Mouse (Mus musculus) heart, adult 11 months (tissue): ENCODE measurements around the gene Fmnl2.

ENCODE experiments used
- DNase-seq: peaks from one replicate; pipeline ENCODE4 v3.0.0; 2022

Fmnl2 gene

GRCm38 (mm10) chr2:52957771-52958534 is 100.3 kb downstream of the Fmnl2 start:
- DNase-seq, result no peak

- DNase-seq, result peak; percentile 98
Measured at GRCm38 (mm10) chr2:52958535-52959290, 101.1 kb downstream of the Fmnl2 start.

GRCm38 (mm10) chr2:52959291-52959621 is 101.6 kb downstream of the Fmnl2 start:
- peak; percentile 85 for DNase-seq

GRCm38 (mm10) chr2:52959982-52960381 is 102.3 kb downstream of the Fmnl2 start:
- DNase-seq, result no peak

GRCm38 (mm10) chr2:52960697-52961096 is 103.0 kb downstream of the Fmnl2 start:
- DNase-seq, result peak; percentile 92

DNA sequence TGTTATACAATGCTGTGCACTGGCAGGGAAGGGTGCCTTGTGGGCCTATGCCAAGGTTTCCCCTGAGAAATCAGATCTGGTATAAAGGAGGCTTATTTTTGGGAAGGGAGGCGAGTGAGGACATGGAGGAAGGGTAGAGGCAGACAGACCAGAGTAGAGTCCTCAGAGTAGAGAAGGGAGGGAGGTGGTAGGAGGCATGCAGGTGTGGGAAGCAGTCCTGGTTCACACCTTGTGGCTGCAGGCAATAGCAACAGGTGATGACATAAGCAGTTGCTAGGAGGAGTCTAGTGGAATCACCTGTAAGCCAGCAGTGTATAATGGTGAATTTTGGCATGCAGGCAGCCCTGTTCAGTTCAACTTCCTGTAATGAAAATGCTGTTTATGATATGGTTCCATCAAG is 105.8 kb downstream of the Fmnl2 start:
- DNase-seq, result no peak

- DNase-seq, result no peak
Measured at GRCm38 (mm10) chr2:52964386-52964928, 106.8 kb downstream of the Fmnl2 start.

DNA sequence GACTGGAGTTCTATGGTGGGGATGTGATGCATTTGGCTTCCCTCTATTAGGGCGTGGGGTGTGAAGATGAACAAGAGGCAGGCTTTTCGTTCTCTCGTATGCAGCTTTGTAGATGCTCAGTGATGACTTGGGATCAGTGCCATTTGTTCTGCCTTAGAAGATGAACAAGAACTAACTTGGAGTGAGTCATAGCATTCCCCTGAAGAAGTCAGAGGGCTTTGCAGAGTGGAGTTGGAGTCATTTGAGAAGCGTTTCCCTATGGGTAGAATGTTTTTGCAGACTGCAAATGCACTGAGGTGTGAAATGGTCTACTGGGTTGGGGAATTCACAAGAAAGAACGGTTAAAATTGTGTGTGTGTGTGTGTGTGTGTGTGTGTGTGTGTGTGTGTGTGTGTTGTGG is 108.6 kb downstream of the Fmnl2 start:
- no peak for DNase-seq

DNA sequence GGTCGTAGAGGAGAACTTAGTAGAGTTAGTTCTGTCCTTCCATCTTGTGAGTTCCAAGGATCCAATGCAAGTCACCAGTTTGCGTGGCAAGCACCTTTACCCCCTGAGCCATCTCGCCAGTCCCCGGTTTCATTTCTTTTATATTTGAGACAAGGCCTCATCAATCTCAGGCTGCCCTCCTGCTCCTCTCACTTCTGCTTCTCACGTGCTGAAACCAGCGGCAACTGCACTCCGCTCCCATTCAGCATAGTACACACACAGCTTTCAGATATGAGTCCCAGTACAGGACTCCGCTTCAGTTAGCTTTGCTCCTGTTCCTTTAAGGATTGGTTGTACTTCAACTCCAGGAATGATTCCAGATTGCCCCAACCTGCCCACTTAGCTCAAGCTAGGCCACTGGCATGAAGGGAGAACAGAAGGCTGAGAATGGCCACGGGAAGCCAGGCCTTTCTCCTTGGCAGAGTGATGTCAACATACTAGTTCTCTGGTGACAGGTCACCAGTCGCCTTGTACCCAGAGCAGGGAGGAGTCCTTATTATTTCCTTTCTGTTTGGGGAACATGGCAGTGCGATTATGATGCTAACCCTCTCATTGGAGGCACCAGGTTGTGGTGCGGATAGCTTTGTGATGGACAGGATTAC is 109.3 kb downstream of the Fmnl2 start:
- DNase-seq, result peak; percentile 89

DNA sequence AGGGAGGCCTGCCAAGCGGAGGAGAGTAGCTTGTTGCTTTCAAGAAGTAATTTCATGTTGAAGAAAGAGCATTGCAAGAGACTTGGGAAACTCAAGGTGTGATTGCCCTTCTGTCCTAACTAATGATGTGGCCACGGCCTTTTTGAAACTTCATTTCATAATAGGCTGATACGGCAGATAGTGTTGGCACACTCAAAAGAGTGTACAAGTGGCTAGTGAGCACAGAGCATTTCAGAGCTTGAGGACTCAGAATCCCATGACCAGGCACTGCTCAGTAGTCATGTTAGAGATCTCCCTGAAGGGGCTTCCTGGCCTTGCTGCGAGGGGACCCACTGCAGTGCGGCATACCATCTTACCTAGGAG is 109.8 kb downstream of the Fmnl2 start:
- no peak for DNase-seq

DNA sequence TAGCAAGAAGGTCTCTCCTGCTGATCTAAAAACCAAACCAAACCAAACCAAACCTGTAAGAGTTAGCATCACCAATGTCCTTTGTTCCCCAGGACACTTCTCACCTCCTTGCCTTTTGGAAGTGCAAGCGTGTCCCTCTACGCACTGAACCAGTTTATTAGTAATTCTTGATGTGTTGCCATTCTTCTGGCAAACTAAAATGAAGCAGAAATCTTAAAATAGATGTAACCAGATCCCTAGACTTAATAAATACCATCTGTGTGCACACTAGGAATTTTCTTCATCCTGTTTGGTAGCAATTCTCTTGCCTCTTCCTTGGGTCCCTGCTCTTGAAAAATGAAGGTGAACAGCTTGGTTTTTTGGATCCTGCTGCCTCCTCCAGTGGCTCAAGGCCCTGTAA is 111.2 kb downstream of the Fmnl2 start:
- DNase-seq, result no peak

- peak; percentile 71 for DNase-seq
Measured at GRCm38 (mm10) chr2:52974056-52974455, 116.4 kb downstream of the Fmnl2 start.

- peak; percentile 51 for DNase-seq
Measured at GRCm38 (mm10) chr2:52974776-52975175, 117.1 kb downstream of the Fmnl2 start.

DNA sequence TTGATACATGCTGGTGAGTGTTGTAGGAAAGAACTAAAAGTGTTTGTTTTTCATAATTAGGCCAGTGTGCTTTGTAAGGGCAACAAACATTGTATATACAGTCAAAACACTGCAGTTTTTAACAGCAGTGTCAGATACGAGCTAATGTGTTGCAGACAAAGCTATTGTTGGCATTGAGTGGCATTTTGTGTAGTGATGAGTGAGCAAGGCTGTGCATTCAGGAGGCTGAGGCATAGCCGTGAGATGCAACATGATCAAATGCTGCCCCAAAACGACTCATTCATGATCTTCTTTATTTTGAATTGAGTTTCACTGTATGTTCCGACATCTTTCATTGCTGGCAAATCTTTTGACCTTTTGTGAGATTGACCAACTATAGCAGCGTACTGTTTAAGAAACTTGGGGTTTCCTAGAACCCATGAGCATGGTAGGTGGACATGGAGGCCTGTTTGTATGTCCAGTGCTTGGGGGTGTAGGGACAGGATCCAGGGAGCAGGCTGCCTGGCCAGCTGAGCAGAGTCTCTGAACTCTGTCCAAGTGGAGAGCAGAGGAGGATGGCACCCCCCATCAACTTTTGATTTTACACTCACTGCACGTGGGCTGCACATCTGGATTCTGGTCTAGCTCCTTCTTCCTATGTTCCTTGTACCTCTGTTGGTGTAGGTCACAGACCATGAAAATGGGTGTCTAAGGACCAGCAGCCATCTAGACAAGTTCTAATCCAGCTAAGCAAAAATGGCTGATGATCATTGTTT is 120.4 kb downstream of the Fmnl2 start:
- DNase-seq, result peak; percentile 82

GRCm38 (mm10) chr2:52978796-52979195 is 121.1 kb downstream of the Fmnl2 start:
- no peak for DNase-seq

- DNase-seq, result peak; percentile 92
Measured at GRCm38 (mm10) chr2:52979280-52979763, 121.7 kb downstream of the Fmnl2 start.

- DNase-seq, result peak; percentile 66
Measured at GRCm38 (mm10) chr2:52981126-52981525, 123.5 kb downstream of the Fmnl2 start.

- DNase-seq, result peak; percentile 43
Measured at GRCm38 (mm10) chr2:52981595-52981994, 123.9 kb downstream of the Fmnl2 start.

- DNase-seq, result no peak
Measured at GRCm38 (mm10) chr2:52982502-52982901, 124.8 kb downstream of the Fmnl2 start.

GRCm38 (mm10) chr2:52984556-52984955 is 126.9 kb downstream of the Fmnl2 start:
- peak; percentile 18 for DNase-seq

GRCm38 (mm10) chr2:52985167-52985566 is 127.5 kb downstream of the Fmnl2 start:
- DNase-seq, result peak; percentile 95

- no peak for DNase-seq
Measured at GRCm38 (mm10) chr2:52986354-52986753, 128.7 kb downstream of the Fmnl2 start.

DNA sequence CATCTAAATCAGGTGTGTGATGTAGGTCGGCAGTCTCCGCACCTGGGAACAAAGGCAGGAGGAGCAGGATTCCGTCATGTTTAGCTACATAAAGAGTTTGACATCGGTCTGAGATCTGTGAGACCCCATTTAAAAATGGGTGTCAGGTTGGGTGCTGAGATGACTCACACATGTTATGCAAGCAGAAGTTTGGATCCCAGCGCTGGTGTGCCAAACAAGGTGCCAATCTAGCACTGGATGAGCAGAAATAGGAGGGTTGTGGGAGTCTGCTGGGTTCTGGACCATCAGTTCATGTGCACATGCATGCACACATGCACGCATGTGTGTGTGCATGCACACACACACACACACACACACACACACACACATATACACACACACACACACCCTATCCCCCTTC is 129.4 kb downstream of the Fmnl2 start:
- DNase-seq, result peak; percentile 71
